Mouse (Mus musculus) heart, embryonic 14.5 days (tissue): ENCODE results near the gene Nav3. TPM values are rescaled to one million over a fixed set of nuclear protein-coding genes. Genes with fewer than 3 reads are reported as not detected.

Experiments used
- ATAC-seq: fragments of 200-750 bp; cut with Nextera tagmentation; 2 replicates; pipeline ENCODE4 v1.8.0; 2017; ENCODE audit warnings: low read depth, moderate TSS enrichment; ENCODE audit not compliant: insufficient number of reproducible peaks, insufficient read depth, low FRiP score
- H3K27ac ChIP-seq, 2 experiments: fragments of 200-500 bp in 1 of 2; fragments of 300-500 bp in 1 of 2; sonication (generic) in 1 of 2; replicated peaks in 1 of 2; 2 replicates each; pipeline ENCODE4 v1.5.1; 2012 to 2014; ENCODE audit warnings: low read depth in 2 of 2, low read length in 2 of 2, control low read depth in 1 of 2, mild to moderate bottlenecking in 1 of 2, mixed read lengths in 1 of 2; ENCODE audit not compliant: control insufficient read depth in 1 of 2, insufficient read depth in 1 of 2
- H3K27me3 ChIP-seq: fragments of 300-500 bp; sonication (generic); 2 replicates; pipeline ENCODE4 v1.6.1; 2014; ENCODE audit warnings: mild to moderate bottlenecking, low read length, control low read depth; ENCODE audit not compliant: control insufficient read depth, insufficient read depth
- H3K36me3 ChIP-seq: fragments of 300-500 bp; sonication (generic); 2 replicates; pipeline ENCODE4 v1.6.1; 2014; ENCODE audit warnings: mild to moderate bottlenecking, control low read depth, low read length, mixed read lengths; ENCODE audit not compliant: control insufficient read depth, insufficient read depth
- H3K4me1 ChIP-seq, 2 experiments: fragments of 200-500 bp in 1 of 2; fragments of 300-500 bp in 1 of 2; sonication (generic) in 1 of 2; 2 replicates each; pipeline ENCODE4 v1.6.1; 2012 to 2014; ENCODE audit warnings: low read length in 2 of 2, control low read depth in 1 of 2, mixed read lengths in 1 of 2; ENCODE audit not compliant: control insufficient read depth in 2 of 2, insufficient read depth in 2 of 2
- H3K4me2 ChIP-seq: fragments of 300-500 bp; sonication (generic); 2 replicates; pipeline ENCODE4 v1.6.1; 2014; ENCODE audit warnings: mild to moderate bottlenecking, low read length
- H3K4me3 ChIP-seq, 2 experiments: fragments of 200-500 bp in 1 of 2; fragments of 300-500 bp in 1 of 2; sonication (generic) in 1 of 2; 2 replicates each; pipeline ENCODE4 v1.5.1; 2012 to 2014; ENCODE audit warnings: low read length in 2 of 2, mild to moderate bottlenecking in 2 of 2, control low read depth in 1 of 2, low read depth in 1 of 2, moderate library complexity in 1 of 2; ENCODE audit not compliant: control insufficient read depth in 1 of 2, insufficient read depth in 1 of 2
- H3K9ac ChIP-seq: fragments of 300-500 bp; sonication (generic); 2 replicates; pipeline ENCODE4 v1.6.1; 2014; ENCODE audit warnings: mild to moderate bottlenecking, low read length
- H3K9me3 ChIP-seq: fragments of 300-500 bp; sonication (generic); 2 replicates; pipeline ENCODE4 v1.6.1; 2016; ENCODE audit warnings: low read length, control low read depth; ENCODE audit not compliant: control insufficient read depth
- WGBS: fragments of 180-500 bp; shearing (Covaris S2); extraction: QIAGEN DNeasy Blood & Tissue Kit; methylation state at CpG from one replicate; pipeline ENCODE4 v1.1.7; 2014; 5-methylcytosine and 5-hydroxymethylcytosine counted together
- polyA plus RNA-seq: library from polyadenylated mRNA; unstranded; fragments of >200 nt; fragmentation: Nextera tagmentation; extraction: Ambion mirVana; gene quantifications from 2 replicates; pipeline ENCODE4 v1.2.1, GENCODE M21; 2014

The Nav3 gene
- polyA plus RNA-seq, 1 experiment from 2014 or later: 4.2 TPM

- no peak overlapping the region for H3K4me2 ChIP-seq
- H3K4me1 ChIP-seq: no peaks in the 10 kb centered on the region
- no peak overlapping the region for H3K9ac ChIP-seq
- no peak overlapping the region for H3K4me3 ChIP-seq
- H3K27me3 ChIP-seq: no peaks in the 10 kb centered on the region
- WGBS: 69% methylated on average over 3 of the region's 3 CpGs
- no peaks in the 10 kb centered on the region for H3K9me3 ChIP-seq
- no peaks in the 10 kb centered on the region for H3K36me3 ChIP-seq
- no peak for ATAC-seq
- no peak overlapping the region for H3K27ac ChIP-seq
These were observed 812.4 kb downstream of the Nav3 start for GRCm38 (mm10) chr10:109643598-109643997.

DNA sequence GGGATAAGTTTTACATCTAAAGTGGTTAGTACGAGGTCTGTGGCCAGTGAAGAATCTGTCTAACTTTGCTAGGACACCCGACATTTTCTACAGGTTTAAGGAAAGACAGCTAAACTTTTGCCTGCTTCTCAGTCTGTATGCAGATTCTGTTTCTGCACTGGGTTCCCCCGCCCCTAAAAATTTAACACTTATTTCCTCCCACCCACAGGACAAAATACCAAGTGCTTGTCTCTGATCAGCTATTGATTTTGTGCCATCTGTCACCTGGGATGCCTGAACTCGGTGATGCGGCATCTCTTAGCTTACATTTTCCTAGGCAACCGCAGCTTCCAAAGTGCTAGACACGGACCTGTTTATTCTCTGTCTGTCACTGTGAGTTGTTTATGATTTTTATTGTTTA is 814.2 kb downstream of the Nav3 start:
- ATAC-seq: no peak
- Histone ChIP-seq H3K36me3 (no peaks in the 10 kb centered on the region), H3K27ac (no peak overlapping the region), H3K4me1 (no peaks in the 10 kb centered on the region), H3K9me3 (no peaks in the 10 kb centered on the region), H3K4me3 (no peak overlapping the region), H3K27me3 (no peaks in the 10 kb centered on the region), H3K4me2 (no peak overlapping the region), H3K9ac (no peak overlapping the region)
- WGBS: 77% methylated on average over 7 of the region's 7 CpGs

- 80% methylated on average over 16 of the region's 16 CpGs for WGBS
- Histone ChIP-seq H3K36me3 (no peaks in the 10 kb centered on the region), H3K27ac (no peak overlapping the region), H3K9me3 (no peaks in the 10 kb centered on the region), H3K4me2 (no peak overlapping the region), H3K27me3 (no peaks in the 10 kb centered on the region), H3K9ac (no peak overlapping the region), H3K4me1 (no peaks in the 10 kb centered on the region), H3K4me3 (no peak overlapping the region)
- ATAC-seq: no peak
These were observed 818.3 kb downstream of the Nav3 start for GRCm38 (mm10) chr10:109637702-109638101.
